Mouse (Mus musculus) lung, embryonic 14.5 days (tissue): ENCODE measurements around the gene Camkmt. TPM values are rescaled to one million over a fixed set of nuclear protein-coding genes. Genes with fewer than 3 reads are reported as not detected.
A peak's percentile ranks its signal among the peaks of the same experiment; 100 is the strongest.

Source experiments
- ATAC-seq: fragments of 200-750 bp; cut with Nextera tagmentation; 2 replicates; pipeline ENCODE4 v1.8.0; 2017; ENCODE audit warnings: mild to moderate bottlenecking, moderate TSS enrichment, moderate library complexity; ENCODE audit not compliant: insufficient read depth
- DNase-seq: peaks from one replicate; pipeline ENCODE4 v3.0.0-alpha.2; 2015
- H3K27ac ChIP-seq: fragments of 300-500 bp; sonication (generic); 2 replicates; pipeline ENCODE4 v1.5.1; 2014; ENCODE audit warnings: low read depth, mild to moderate bottlenecking, moderate library complexity
- H3K27me3 ChIP-seq: fragments of 300-500 bp; sonication (generic); 2 replicates; pipeline ENCODE4 v1.6.1; 2014; ENCODE audit warnings: low read length, control low read depth; ENCODE audit not compliant: insufficient read depth
- H3K36me3 ChIP-seq: fragments of 300-500 bp; sonication (generic); 2 replicates; pipeline ENCODE4 v1.6.1; 2014; ENCODE audit warnings: control low read depth; ENCODE audit not compliant: insufficient read depth
- H3K4me1 ChIP-seq: fragments of 300-500 bp; sonication (generic); 2 replicates; pipeline ENCODE4 v1.6.1; 2014; ENCODE audit warnings: antibody characterized with exemption, control low read depth; ENCODE audit not compliant: insufficient read depth
- H3K4me2 ChIP-seq: fragments of 300-500 bp; sonication (generic); 2 replicates; pipeline ENCODE4 v1.6.1; 2014; ENCODE audit warnings: mild to moderate bottlenecking
- H3K4me3 ChIP-seq: fragments of 300-500 bp; sonication (generic); 2 replicates; pipeline ENCODE4 v1.5.1; 2014; ENCODE audit warnings: low read depth, low read length
- H3K9ac ChIP-seq: fragments of 300-500 bp; sonication (generic); 2 replicates; pipeline ENCODE4 v1.6.1; 2014
- H3K9me3 ChIP-seq: fragments of 300-500 bp; sonication (generic); 2 replicates; pipeline ENCODE4 v1.6.1; 2016; ENCODE audit warnings: low read depth, low read length, control low read depth
- CTCF ChIP-seq: IDR thresholded peaks from 2 replicates; pipeline ENCODE4 v1.5.1; 2016; ENCODE audit warnings: antibody characterized with exemption, low read depth
- WGBS: fragments of 180-500 bp; shearing (Covaris S2); extraction: QIAGEN DNeasy Blood & Tissue Kit; methylation state at CpG from one replicate; pipeline ENCODE4 v1.1.7; 2014; 5-methylcytosine and 5-hydroxymethylcytosine counted together
- polyA plus RNA-seq: library from polyadenylated mRNA; unstranded; fragments of >200 nt; fragmentation: Nextera tagmentation; extraction: Ambion mirVana; gene quantifications from 2 replicates; pipeline ENCODE4 v1.2.1, GENCODE M21; 2014

The Camkmt gene
- polyA plus RNA-seq, 1 experiment from 2014 or later: 11.7 TPM

DNA sequence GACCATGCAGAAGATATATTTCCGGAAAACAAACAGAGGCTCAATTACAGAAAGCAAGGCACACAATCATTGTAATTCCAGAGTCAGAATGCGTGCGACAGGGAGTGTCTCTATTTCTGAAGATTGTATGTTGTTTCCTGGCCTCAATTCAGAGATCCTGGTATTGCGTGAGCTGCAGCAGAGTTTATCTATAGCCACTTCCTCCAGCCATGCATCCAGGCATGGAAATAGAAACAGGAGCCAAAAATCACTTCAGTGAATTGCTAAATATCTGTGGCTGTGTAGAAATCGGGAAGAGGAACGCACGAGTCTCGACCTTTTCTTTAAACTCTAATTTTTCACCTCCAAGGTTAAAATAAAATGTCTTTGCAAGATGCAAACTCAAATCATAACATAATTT lies 287.1 kb downstream of the Camkmt start:
- Histone ChIP-seq H3K27ac (no peak overlapping the region), H3K9me3 (no peaks in the 10 kb centered on the region), H3K4me2 (no peak overlapping the region), H3K27me3 (no peaks in the 10 kb centered on the region), H3K36me3 (no peaks in the 10 kb centered on the region), H3K4me1 (no peaks in the 10 kb centered on the region), H3K9ac (no peak overlapping the region), H3K4me3 (no peak overlapping the region)
- TF ChIP-seq CTCF: no peak
- WGBS: 45% methylated on average over 8 of the region's 8 CpGs
- DNase-seq: peak; percentile 70
- no peak for ATAC-seq

DNA sequence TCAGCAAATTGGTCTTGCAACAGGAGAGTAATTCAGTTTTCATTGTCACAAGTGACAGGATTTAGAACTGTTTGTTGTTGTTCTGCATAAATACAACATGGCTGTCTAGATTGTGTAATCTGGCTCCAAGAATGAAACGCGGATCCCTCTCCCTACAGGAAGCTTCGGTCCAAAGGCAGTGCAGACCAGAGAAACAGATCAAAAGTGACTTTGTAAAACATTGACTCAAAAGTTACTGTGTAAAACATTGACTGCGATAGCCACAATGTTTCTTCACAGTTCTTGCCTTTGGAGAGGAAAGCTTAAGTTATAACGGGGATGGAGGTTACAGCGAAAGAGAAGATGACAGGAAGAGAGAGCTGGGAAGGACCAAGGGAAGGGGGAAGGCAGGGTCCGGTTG lies 288.7 kb downstream of the Camkmt start:
- ATAC-seq (no peak), DNase-seq (no peak)
- no peak overlapping the region for H3K4me3 ChIP-seq
- H3K36me3 ChIP-seq: no peaks in the 10 kb centered on the region
- H3K27ac ChIP-seq: no peak overlapping the region
- TF ChIP-seq CTCF: no peak
- no peaks in the 10 kb centered on the region for H3K4me1 ChIP-seq
- no peak overlapping the region for H3K9ac ChIP-seq
- 84% methylated on average over 7 of the region's 7 CpGs for WGBS
- no peaks in the 10 kb centered on the region for H3K9me3 ChIP-seq
- H3K27me3 ChIP-seq: no peaks in the 10 kb centered on the region
- H3K4me2 ChIP-seq: no peak overlapping the region

DNA sequence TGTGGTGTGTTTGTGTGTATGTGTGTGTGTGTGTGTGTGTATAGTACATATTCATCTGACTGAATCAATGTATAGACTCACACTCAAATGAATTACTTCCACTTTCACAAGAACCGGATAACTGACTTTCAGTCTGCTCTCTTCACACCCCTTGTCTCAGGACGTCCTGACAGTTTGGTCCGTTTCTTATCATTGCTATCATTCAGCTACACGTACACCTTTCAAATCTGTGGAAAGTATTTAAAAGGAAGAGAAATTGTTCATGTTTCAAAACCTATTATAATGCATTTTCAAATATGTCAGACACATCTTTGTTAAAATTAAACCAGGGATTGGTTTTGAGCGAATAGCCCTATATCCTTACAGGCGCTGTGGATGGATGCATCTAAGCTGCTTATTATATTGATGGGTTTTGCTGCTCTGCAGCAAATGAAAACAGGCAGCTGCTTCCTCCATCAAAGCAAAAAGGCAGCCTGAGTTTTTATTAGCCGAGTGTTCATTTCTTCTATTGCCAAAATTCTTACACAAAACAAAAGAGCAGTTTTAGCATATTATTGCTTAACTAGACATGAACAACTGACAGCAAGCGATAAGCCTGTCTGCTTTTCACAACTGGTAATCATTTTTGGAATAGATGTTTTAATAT lies 291.3 kb downstream of the Camkmt start:
- H3K4me2 ChIP-seq: no peak overlapping the region
- no peaks in the 10 kb centered on the region for H3K36me3 ChIP-seq
- DNase-seq (peak; percentile 62), ATAC-seq (no peak)
- no peak overlapping the region for H3K4me3 ChIP-seq
- TF ChIP-seq CTCF: no peak
- WGBS: 35% methylated on average over 8 of the region's 8 CpGs
- no peaks in the 10 kb centered on the region for H3K9me3 ChIP-seq
- H3K4me1 ChIP-seq: no peaks in the 10 kb centered on the region
- H3K27me3 ChIP-seq: no peaks in the 10 kb centered on the region
- H3K9ac ChIP-seq: no peak overlapping the region
- H3K27ac ChIP-seq: no peak overlapping the region

DNA sequence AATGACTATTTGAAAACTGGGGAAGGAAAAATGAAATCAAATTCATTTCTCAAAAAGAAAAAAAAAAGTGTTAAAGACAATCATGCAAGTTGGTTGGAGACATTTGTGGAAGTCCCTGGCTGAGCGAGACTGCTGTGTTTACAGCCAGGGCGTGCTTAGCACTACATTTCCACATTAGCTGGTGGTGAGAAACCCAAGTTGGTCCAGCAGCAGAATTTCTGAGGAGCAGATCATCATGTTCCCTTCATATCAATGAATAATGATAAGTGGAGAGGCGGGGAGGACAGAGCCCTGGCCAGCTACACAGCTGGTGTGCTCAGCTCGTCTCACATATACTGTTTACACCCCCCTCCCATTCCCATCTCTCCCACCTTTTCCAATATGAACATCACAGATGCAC lies 292.0 kb downstream of the Camkmt start:
- H3K4me1 ChIP-seq: no peaks in the 10 kb centered on the region
- no peak overlapping the region for H3K4me2 ChIP-seq
- 39% methylated on average over 4 of the region's 4 CpGs for WGBS
- no peak overlapping the region for H3K4me3 ChIP-seq
- H3K36me3 ChIP-seq: no peaks in the 10 kb centered on the region
- H3K9ac ChIP-seq: no peak overlapping the region
- no peak overlapping the region for H3K27ac ChIP-seq
- ATAC-seq: no peak
- peak; percentile 44 for DNase-seq
- no peaks in the 10 kb centered on the region for H3K9me3 ChIP-seq
- TF ChIP-seq CTCF: no peak
- H3K27me3 ChIP-seq: no peaks in the 10 kb centered on the region

DNA sequence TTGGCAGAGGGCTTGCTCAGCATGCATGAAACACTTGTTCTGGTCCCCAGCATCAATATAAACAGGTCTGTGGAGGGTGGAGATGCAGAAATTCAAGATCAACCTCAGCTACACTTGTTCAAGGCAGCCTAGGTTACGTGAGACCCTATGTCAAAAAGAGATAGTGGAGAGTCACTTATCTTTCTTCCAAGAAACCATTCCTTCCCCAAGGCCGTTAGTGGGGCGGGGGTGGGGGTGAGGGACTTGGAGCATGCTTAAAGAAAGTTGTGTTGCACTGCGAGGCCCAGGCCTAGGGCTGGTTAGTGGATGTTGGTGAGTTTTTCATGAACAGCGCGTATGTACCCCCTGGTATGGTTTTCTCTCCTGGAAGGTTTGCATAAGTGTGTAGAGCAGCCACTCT lies 292.6 kb downstream of the Camkmt start:
- H3K27me3 ChIP-seq: no peaks in the 10 kb centered on the region
- no peak overlapping the region for H3K27ac ChIP-seq
- H3K36me3 ChIP-seq: no peaks in the 10 kb centered on the region
- 77% methylated on average over 6 of the region's 6 CpGs for WGBS
- no peak overlapping the region for H3K4me3 ChIP-seq
- DNase-seq (no peak), ATAC-seq (no peak)
- no peaks in the 10 kb centered on the region for H3K9me3 ChIP-seq
- no peak for TF ChIP-seq CTCF
- H3K9ac ChIP-seq: no peak overlapping the region
- H3K4me1 ChIP-seq: no peaks in the 10 kb centered on the region
- H3K4me2 ChIP-seq: no peak overlapping the region

DNA sequence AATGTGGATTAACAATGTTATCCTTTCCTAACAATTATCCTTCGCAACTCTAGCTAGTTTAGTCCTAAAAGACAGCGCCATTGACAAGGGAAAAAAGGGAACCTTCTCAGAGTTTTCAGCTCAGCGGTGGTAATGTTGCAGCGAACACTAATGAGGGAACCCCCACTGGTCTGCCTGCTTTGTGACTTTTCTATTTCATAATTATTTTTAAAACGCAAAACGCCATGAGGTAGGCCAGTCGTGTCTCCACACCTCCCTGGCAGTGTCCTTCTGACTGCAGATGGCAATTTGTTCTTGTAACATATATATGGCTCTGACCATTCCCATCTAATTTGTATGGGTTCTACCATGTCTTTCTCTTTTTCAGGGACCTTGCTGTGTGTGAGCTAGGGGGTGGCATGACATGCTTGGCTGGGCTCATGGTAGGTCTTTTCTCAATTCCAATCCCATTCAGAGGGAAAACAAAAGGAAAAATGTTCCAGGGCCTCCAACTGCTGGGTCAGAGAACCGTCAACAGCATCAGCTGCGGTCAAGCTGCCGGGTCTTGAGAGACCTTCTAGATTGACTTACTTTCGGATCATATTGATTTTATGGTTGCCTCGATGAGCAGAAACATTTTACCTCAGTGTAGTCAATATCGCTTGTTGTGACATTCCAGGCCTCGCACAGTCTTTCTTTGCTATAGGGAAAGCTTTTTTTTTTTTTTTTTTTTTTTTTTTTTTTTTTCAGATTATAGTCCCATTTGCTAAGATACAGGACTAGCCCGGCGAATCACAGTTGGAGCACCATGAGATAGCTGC lies 302.9 kb downstream of the Camkmt start:
- no peak for TF ChIP-seq CTCF
- Histone ChIP-seq H3K4me3 (no peak overlapping the region), H3K4me2 (no peak overlapping the region), H3K36me3 (no peaks in the 10 kb centered on the region), H3K9me3 (no peaks in the 10 kb centered on the region), H3K27me3 (no peaks in the 10 kb centered on the region), H3K4me1 (no peaks in the 10 kb centered on the region), H3K27ac (no peak overlapping the region), H3K9ac (no peak overlapping the region)
- no peak for DNase-seq
- no peak for ATAC-seq
- 87% methylated on average over 16 of the region's 16 CpGs for WGBS

DNA sequence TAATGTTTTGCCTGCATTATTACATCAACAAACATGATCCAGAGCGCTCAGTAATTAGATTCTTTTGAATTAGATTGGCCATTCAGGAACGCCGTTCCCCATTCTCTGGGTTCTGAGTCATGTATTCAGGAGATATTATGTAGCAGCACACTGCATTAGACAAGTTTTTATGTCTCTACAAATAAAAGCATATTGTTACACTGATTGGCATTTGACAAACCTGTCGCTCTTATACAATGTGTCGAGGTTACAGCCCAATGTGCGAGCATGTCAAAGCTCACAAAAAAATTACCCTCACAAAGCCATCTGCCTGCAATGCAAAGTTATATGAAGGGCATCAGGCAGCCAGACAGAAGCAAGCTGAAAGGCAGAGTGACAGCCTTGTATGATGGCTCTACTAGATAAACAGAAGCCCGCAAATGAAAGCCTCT lies 303.6 kb downstream of the Camkmt start:
- 84% methylated on average over 7 of the region's 7 CpGs for WGBS
- DNase-seq: no peak
- H3K9ac ChIP-seq: no peak overlapping the region
- no peak for TF ChIP-seq CTCF
- no peak overlapping the region for H3K4me2 ChIP-seq
- no peaks in the 10 kb centered on the region for H3K4me1 ChIP-seq
- no peaks in the 10 kb centered on the region for H3K27me3 ChIP-seq
- H3K27ac ChIP-seq: no peak overlapping the region
- no peak overlapping the region for H3K4me3 ChIP-seq
- ATAC-seq: no peak
- no peaks in the 10 kb centered on the region for H3K36me3 ChIP-seq
- H3K9me3 ChIP-seq: no peaks in the 10 kb centered on the region
